In genomic region chr14:103500309-103500708, GRCm38 (mm10) we compare ENCODE assay signal across 14 mouse cellular contexts. TPM values are rescaled to one million over a fixed set of nuclear protein-coding genes. Genes with fewer than 3 reads are reported as not detected.
DNase-seq lines count a peak whose midpoint lies in the region; ATAC-seq and TF ChIP-seq lines count a peak whose summit lies in the region.
"Had no signal": no experiment of that assay in that cellular context is flagged by ENCODE, and none has a peak within 500 bp of the region (broad histone marks: within the 10 kb centered on the region; RNA-seq: fewer than 3 reads in every experiment).

No protein-coding gene starts in this region.

- 0 out of 2 replicates have a peak, but pooled peaks have one; percentile 51 for ATAC-seq in forebrain, embryonic 11.5 days (replicated peaks; ENCODE audit: low FRiP score)
- no peak for ATAC-seq in forebrain, embryonic 14.5 days
- ATAC-seq in inflammation-experienced regulatory T-cells, adult 6 months, result no peak
- ATAC-seq: activated CD4-positive, CD25-positive, alpha-beta regulatory T cell, adult 4 months had no signal

- H3K9me3 ChIP-seq in forebrain, embryonic 11.5 days (ENCODE audit: control insufficient read depth, low read length), result no peaks in the 10 kb centered on the region
- no peaks in the 10 kb centered on the region for H3K9me3 ChIP-seq in forebrain, embryonic 14.5 days (replicated peaks; ENCODE audit: control insufficient read depth, low read length)
- H3K9me3 ChIP-seq: limb, embryonic 15.5 days had no signal

- H3K27ac ChIP-seq in forebrain, embryonic 11.5 days (ENCODE audit: low read depth, low read length), result no peak overlapping the region
- no peak overlapping the region for H3K27ac ChIP-seq in forebrain, embryonic 14.5 days (ENCODE audit: low read depth, low read length)
- H3K27ac ChIP-seq: limb, embryonic 15.5 days had no signal

- no peak for TF ChIP-seq CTCF in lung, adult 2 months (IDR thresholded peaks at IDR 0.05; ENCODE audit: insufficient read depth, low read length)

- no peak for TF ChIP-seq POLR2A in lung, adult 2 months (IDR thresholded peaks at IDR 0.05; ENCODE audit: borderline replicate concordance, extremely low read depth, low read depth, low read length)
- no peak for TF ChIP-seq POLR2A in myocyte (IDR thresholded peaks at IDR 0.05; ENCODE audit: insufficient read length, low read depth)

- H3K27me3 ChIP-seq in forebrain, embryonic 11.5 days (ENCODE audit: control insufficient read depth, insufficient read depth, low read length), result no peaks in the 10 kb centered on the region
- H3K27me3 ChIP-seq in forebrain, embryonic 14.5 days (replicated peaks; ENCODE audit: control insufficient read depth, insufficient read depth, low read length), result no peaks in the 10 kb centered on the region
- no peaks in the 10 kb centered on the region for H3K27me3 ChIP-seq in myocyte (ENCODE audit: control insufficient read depth, insufficient read depth, insufficient read length)
- H3K27me3 ChIP-seq: limb, embryonic 15.5 days had no signal

- H3K9ac ChIP-seq in forebrain, embryonic 11.5 days (ENCODE audit: low read length), result no peak overlapping the region
- no peak overlapping the region for H3K9ac ChIP-seq in forebrain, embryonic 14.5 days (ENCODE audit: low read length)
- H3K9ac ChIP-seq: limb, embryonic 15.5 days had no signal

- 0 out of 2 replicates have a peak, but pooled peaks cover 2% of the 10 kb centered on the region for H3K4me1 ChIP-seq in forebrain, embryonic 11.5 days (replicated peaks; ENCODE audit: control insufficient read depth, insufficient read depth, low read length)
- H3K4me1 ChIP-seq in forebrain, embryonic 14.5 days (ENCODE audit: control insufficient read depth, insufficient read depth, low read length), result no peaks in the 10 kb centered on the region
- no peaks in the 10 kb centered on the region for H3K4me1 ChIP-seq in lung, adult 2 months (ENCODE audit: control insufficient read depth, insufficient read depth, low read length)
- H3K4me1 ChIP-seq: limb, embryonic 15.5 days had no signal

- no peak for DNase-seq in forebrain, embryonic 11.5 days (ENCODE audit: low spot score)
- DNase-seq in forebrain, embryonic 14.5 days (ENCODE audit: low spot score), result no peak
- peak; percentile 25 for DNase-seq in lung, postnatal 25 days (ENCODE audit: low spot score)
- DNase-seq in lung, adult 2 months, result no peak
- peak; percentile 12 for DNase-seq in adrenal gland, postnatal 25 days
- no peak for DNase-seq in spleen, adult 12 weeks (ENCODE audit: low spot score)
- DNase-seq: gastrocnemius, postnatal 36 days; lung, postnatal 14 days had no signal

- no peak overlapping the region for H3K4me3 ChIP-seq in forebrain, embryonic 11.5 days (ENCODE audit: low read depth, low read length)
- H3K4me3 ChIP-seq in forebrain, embryonic 14.5 days (ENCODE audit: low read depth, low read length), result no peak overlapping the region
- no peak overlapping the region for H3K4me3 ChIP-seq in lung, adult 2 months (replicated peaks; ENCODE audit: extremely low read depth, low read depth, low read length)
- no peak overlapping the region for H3K4me3 ChIP-seq in myocyte
- H3K4me3 ChIP-seq: limb, embryonic 15.5 days had no signal

- no peak overlapping the region for H3K4me2 ChIP-seq in forebrain, embryonic 11.5 days (ENCODE audit: low read depth, low read length, severe bottlenecking)
- H3K4me2 ChIP-seq in forebrain, embryonic 14.5 days (ENCODE audit: low read length), result no peak overlapping the region
- peak overlapping the region; percentile 59 for H3K4me2 ChIP-seq in myocyte (ENCODE audit: low read depth)
- H3K4me2 ChIP-seq: limb, embryonic 15.5 days had no signal

- 34% methylated on average over 7 of the region's 7 CpGs for WGBS in forebrain, embryonic 11.5 days
- WGBS in forebrain, embryonic 14.5 days, result 35% methylated on average over 7 of the region's 7 CpGs
- WGBS in lung, adult 2 months, result 46% methylated on average over 7 of the region's 7 CpGs

- no peak overlapping the region for H3ac ChIP-seq in myocyte (ENCODE audit: control insufficient read depth, insufficient read length)

- no peaks in the 10 kb centered on the region for H3K36me3 ChIP-seq in forebrain, embryonic 11.5 days (ENCODE audit: control insufficient read depth, insufficient read depth, low read length)
- H3K36me3 ChIP-seq in forebrain, embryonic 14.5 days (ENCODE audit: control insufficient read depth, insufficient read depth, low read length), result no peaks in the 10 kb centered on the region
- H3K36me3 ChIP-seq in myocyte (ENCODE audit: control insufficient read depth, insufficient read depth), result no peaks in the 10 kb centered on the region
- H3K36me3 ChIP-seq: limb, embryonic 15.5 days had no signal

- H3K79me2 ChIP-seq in myocyte (ENCODE audit: control insufficient read depth, insufficient read depth), result no peaks in the 10 kb centered on the region

TF ChIP-seq in myocyte, 11 proteins besides CTCF, POLR2A, EP300 and RAD21:
- TF ChIP-seq SRF (IDR thresholded peaks at IDR 0.05; ENCODE audit: control insufficient read depth, insufficient read length, low read depth) (no peak), CEBPB (IDR thresholded peaks at IDR 0.05; ENCODE audit: insufficient read depth, poor library complexity, severe bottlenecking) (no peak), E2F4 (IDR thresholded peaks at IDR 0.05; ENCODE audit: insufficient read depth) (no peak), POLR2AphosphoS2 (IDR thresholded peaks at IDR 0.05; ENCODE audit: insufficient read length, low read depth) (no peak), TCF12 (IDR thresholded peaks at IDR 0.05; ENCODE audit: insufficient read depth, poor library complexity, severe bottlenecking) (no peak), MYOG (IDR thresholded peaks at IDR 0.05; ENCODE audit: control insufficient read depth in 1 of 3, insufficient read depth in 1 of 3, insufficient read length in 2 of 3, low read depth in 2 of 3) (no peak), USF1 (IDR thresholded peaks at IDR 0.05; ENCODE audit: low read depth) (no peak), REST (IDR thresholded peaks at IDR 0.05; ENCODE audit: insufficient read depth, insufficient read length) (no peak), MYOD1 (IDR thresholded peaks at IDR 0.05; ENCODE audit: control insufficient read depth in 1 of 3, insufficient read length in 2 of 3, low read depth in 2 of 3) (no peak), TCF3 (IDR thresholded peaks at IDR 0.05; ENCODE audit: insufficient read length, low read depth) (no peak), MAX (IDR thresholded peaks at IDR 0.05; ENCODE audit: low read depth) (no peak)

RNA-seq across cellular contexts. Expression of gene Scel, which starts 12.8 kb away (rescaled TPM):
- polyA plus RNA-seq in forebrain, embryonic 11.5 days (2014; fragmentation: Nextera tagmentation; extraction: Ambion mirVana), result 0.47 and 0.91 TPM in 2 replicates
- polyA plus RNA-seq in forebrain, embryonic 14.5 days (2014; fragmentation: Nextera tagmentation; extraction: Ambion mirVana), result 0.18 and 0.23 TPM in 2 replicates
- 6.4 and 8.1 TPM in 2 replicates for polyA plus RNA-seq in lung, adult 2 months (2012; rRNA removed)
- total RNA-seq in adrenal gland, postnatal 25 days (2021), result 0.12 and 0.38 TPM in 2 replicates
- polyA plus RNA-seq in myocyte (2012; fragmentation: generic; extraction: Trizol), result not detected
- under 1 TPM in 2 of 3 experiments, not detected in 1; 0.23 to 0.24 TPM for polyA plus RNA-seq in inflammation-experienced regulatory T-cells, adult 6 months (2017; shearing (Covaris generic))
- total RNA-seq: midbrain, postnatal 0 days had no signal
- polyA plus RNA-seq: activated CD4-positive, CD25-positive, alpha-beta regulatory T cell, adult 4 months; small intestine, adult 2 months had no signal

Comparison
In these comparisons a context has a peak if more than half of its experiments do, and no peak if none do; other contexts are left out.
1. DNase-seq: peak in lung, postnatal 25 days (single experiment) and adrenal gland, postnatal 25 days (single experiment); none in forebrain, embryonic 11.5 days (single experiment), forebrain, embryonic 14.5 days (single experiment), lung, adult 2 months (single experiment) and spleen, adult 12 weeks (single experiment).